Mouse (Mus musculus): ENCODE data around the gene Sipa1l1.

GRCm38 (mm10) chr12:82256921-82257500 lies 87.9 kb downstream of the Sipa1l1 start:
- TF ChIP-seq MAX (IDR thresholded peaks at IDR 0.05; ENCODE audit: low read length) (no peak), POLR2A (IDR thresholded peaks at IDR 0.05; ENCODE audit: low read depth, low read length) (no peak), BHLHE40 (IDR thresholded peaks at IDR 0.05; ENCODE audit: low read depth, low read length) (no peak), NELFE (IDR thresholded peaks at IDR 0.05; ENCODE audit: low read depth, low read length) (no peak), MYC (IDR thresholded peaks at IDR 0.05; ENCODE audit: low read depth, low read length) (no peak), KAT2A (IDR thresholded peaks at IDR 0.05; ENCODE audit: insufficient replicate concordance, low read length) (no peak), TCF12 (IDR thresholded peaks at IDR 0.05; ENCODE audit: low read depth, low read length) (no peak)
